ENCODE assay signal across 8 mouse cellular contexts in the genomic region with DNA sequence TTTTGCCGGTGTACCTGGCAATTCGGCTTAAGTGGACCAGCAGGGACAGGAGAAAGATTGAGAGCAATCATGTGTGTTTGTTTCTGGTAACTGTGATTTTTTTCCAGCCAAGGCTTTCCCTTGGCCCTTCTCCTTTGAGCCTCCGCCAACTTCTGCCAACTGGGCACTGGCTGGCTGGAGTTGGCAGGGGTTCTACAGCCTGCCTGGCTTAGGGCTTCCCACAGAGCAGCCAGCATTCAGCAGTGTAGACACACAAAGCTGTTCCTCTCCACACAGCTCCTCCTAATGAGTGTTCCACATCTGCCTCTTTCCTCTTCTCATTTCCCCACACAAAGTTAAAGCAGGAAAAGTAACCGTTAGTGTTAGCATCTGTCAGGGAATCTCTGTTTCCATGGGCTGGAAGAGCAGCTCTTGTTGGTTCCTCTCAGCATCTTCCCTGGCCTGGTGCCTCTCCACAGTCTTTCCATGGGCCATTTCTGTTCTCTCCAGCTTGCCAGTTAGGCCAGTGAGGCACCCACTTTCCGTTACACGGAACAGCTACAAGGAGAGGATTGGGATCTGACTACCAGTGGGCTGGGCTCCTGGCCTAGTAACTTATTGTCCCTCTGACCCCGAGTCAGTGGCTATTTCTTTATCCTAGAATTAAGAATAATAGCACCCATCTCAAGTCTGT.
A peak's percentile ranks its signal among the peaks of the same experiment; 100 is the strongest.
DNase-seq lines count a peak whose midpoint lies in the region; ATAC-seq lines count a peak whose summit lies in the region.
"Had no signal": no experiment of that assay in that cellular context is flagged by ENCODE, and none has a peak within 500 bp of the region (broad histone marks: within the 10 kb centered on the region; RNA-seq: fewer than 3 reads in every experiment).

No protein-coding gene starts in this region.

- WGBS in liver, embryonic 11.5 days, result 80% methylated on average over 7 of the region's 7 CpGs

- no peak overlapping the region for H3K4me3 ChIP-seq in liver, embryonic 11.5 days (ENCODE audit: low read depth, low read length)

- ATAC-seq in liver, embryonic 11.5 days (replicated peaks; ENCODE audit: low FRiP score), result no peak

- no peaks in the 10 kb centered on the region for H3K27me3 ChIP-seq in liver, embryonic 11.5 days (replicated peaks; ENCODE audit: control insufficient read depth, insufficient read depth, low read length)

- peak; percentile 68 for DNase-seq in adrenal gland, adult 8-10 months
- peak; percentile 95 for DNase-seq in brain, adult 2 months (ENCODE audit: low read depth, low spot score)
- peak; percentile 75 for DNase-seq in gastrocnemius, adult 18-20 months (ENCODE audit: low spot score)
- DNase-seq in layer of hippocampus, adult 8-10 months (ENCODE audit: low spot score in 2 of 2), result peak; percentile 74 to 77
- peak; percentile 23 for DNase-seq in ovary, postnatal 14 days (ENCODE audit: low spot score)
- DNase-seq in spleen, adult 12 weeks (ENCODE audit: low spot score), result no peak
- DNase-seq in liver, embryonic 11.5 days (ENCODE audit: low spot score), result no peak

- no peak overlapping the region for H3K9ac ChIP-seq in liver, embryonic 11.5 days (ENCODE audit: low read depth, low read length)
- H3K9ac ChIP-seq: lung, embryonic 14.5 days had no signal

- H3K36me3 ChIP-seq in liver, embryonic 11.5 days (ENCODE audit: control insufficient read depth, insufficient read depth, low read length), result no peaks in the 10 kb centered on the region

- H3K9me3 ChIP-seq in liver, embryonic 11.5 days (ENCODE audit: control insufficient read depth, low read length), result no peaks in the 10 kb centered on the region

- H3K4me1 ChIP-seq in liver, embryonic 11.5 days (replicated peaks; ENCODE audit: control insufficient read depth, insufficient read depth, low read length), result no peaks in the 10 kb centered on the region

- no peak overlapping the region for H3K4me2 ChIP-seq in liver, embryonic 11.5 days
- H3K4me2 ChIP-seq: lung, embryonic 14.5 days had no signal

- H3K27ac ChIP-seq in liver, embryonic 11.5 days (ENCODE audit: low read depth, low read length), result no peak overlapping the region

Comparison
In these comparisons a context has a peak if more than half of its experiments do, and no peak if none do; other contexts are left out.
1. DNase-seq: peak in adrenal gland, adult 8-10 months (single experiment), brain, adult 2 months (single experiment), gastrocnemius, adult 18-20 months (single experiment), layer of hippocampus, adult 8-10 months (2 of 2) and ovary, postnatal 14 days (single experiment); none in spleen, adult 12 weeks (single experiment) and liver, embryonic 11.5 days (single experiment).